Mouse (Mus musculus) adrenal gland, adult 8-10 months (tissue): ENCODE results near the gene Qrich1. TPM values are rescaled to one million over a fixed set of nuclear protein-coding genes. Genes with fewer than 3 reads are reported as not detected.

Source experiments
- DNase-seq: peaks from one replicate; pipeline ENCODE4 v3.0.0; 2022
- total RNA-seq, 4 experiments: library from RNA; stranded (reverse); gene quantifications; 2 replicates each; pipeline ENCODE4 v1.2.4; 2022

Qrich1 gene
- total RNA-seq, 4 experiments from 2014 or later = 131 to 151 (median 139) TPM

DNA sequence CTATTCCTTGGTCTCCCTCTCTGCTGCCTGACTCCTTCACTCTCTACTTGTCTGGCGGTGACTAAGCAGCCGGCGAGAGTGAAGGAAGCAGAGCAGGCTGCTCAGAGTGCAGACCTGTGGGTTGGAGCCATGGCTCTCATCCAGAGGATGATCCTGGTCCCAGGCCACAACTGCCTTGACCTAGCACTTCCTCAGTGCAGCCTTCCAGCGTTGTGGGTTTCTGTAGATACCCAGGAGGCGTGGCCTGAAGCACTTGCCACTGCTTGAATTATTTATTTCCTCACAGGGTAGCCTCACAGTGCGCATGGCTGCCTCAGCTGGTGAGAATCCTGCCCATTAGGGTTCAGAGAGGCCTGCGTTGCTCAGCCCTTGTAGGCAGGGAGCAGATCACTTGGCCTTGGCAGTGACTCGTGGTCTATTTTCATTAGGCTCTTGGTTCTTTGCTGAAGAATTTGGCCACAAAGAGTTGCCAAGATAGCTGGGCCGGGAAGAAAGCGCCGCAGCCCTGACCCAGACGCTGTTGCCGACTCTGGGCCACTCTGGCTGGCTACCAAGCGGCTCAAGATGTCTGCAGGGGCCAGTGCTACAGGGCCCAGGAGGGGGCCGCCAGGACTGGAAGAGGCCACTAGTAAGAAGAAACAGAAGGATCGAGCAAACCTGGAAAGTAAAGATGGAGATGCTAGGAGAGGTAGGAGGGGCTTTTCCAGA lies 24.4 kb upstream of the Qrich1 start:
- DNase-seq = peak; percentile 90

DNA sequence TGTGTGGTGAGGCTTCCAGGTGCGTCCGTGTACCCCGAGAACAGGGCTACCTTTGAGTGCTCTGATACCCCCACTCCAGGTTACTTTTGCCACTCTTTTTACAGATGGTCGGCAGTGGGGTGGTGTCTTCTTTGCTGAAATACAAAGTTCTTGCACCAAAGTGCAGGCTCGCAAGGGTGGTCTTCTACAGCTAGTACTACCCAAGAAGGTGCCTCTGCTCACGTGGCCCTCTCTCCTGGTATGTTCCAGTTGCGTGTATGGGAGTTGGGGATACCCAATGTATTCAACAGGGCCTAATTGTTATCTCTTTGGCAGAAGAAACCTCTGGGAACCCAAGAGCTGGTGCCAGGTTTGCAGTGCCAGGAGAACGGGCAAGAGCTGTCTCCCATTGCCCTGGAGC lies 23.4 kb upstream of the Qrich1 start:
- DNase-seq = no peak

DNA sequence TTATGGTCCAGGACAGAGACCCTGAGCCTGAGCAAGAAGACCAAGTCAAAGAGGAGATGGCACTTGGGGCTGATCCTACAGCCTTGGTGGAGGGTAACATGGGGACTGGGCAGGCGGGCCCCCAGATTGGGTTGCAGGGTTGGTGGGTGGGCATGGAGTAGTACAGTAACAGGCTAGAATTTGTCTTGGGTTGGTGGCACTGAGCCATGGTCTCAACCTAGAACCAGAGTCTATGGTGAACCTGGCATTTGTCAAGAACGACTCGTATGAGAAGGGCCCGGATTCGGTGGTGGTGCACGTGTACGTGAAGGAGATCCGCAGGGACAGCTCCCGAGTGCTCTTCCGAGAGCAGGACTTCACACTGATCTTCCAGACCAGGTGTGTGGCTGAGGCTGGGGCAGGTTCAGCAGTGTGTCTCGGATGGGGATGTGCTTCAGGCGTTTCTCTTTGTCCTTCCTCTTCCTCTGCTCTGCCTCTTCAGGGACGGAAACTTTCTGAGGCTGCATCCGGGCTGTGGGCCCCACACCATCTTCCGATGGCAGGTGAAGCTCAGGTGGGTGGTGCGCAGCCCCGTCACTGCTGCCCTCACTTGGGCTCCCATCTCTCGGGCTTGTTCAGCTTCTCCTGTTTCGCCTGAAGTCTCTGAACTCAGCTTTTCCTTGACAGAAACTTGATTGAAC lies 22.3 kb upstream of the Qrich1 start:
- DNase-seq = no peak

DNA sequence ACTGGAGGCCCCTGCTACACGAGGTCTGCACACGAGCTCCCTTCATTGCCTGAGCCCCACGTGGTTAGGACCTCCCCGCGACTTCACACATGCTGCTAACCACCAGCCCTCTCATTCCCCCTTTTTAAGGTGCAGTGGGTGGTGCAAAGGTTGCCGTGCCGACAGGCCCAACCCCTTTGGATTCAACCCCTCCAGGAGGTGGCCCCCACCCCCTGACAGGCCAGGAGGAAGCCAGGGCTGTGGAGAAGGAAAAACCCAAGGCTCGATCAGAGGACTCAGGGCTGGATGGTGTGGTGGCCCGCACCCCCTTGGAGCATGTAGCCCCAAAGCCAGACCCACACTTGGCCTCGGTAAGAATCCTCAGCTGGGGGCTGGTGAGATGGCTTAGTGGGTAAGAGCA lies 21.7 kb upstream of the Qrich1 start:
- DNase-seq = no peak

DNA sequence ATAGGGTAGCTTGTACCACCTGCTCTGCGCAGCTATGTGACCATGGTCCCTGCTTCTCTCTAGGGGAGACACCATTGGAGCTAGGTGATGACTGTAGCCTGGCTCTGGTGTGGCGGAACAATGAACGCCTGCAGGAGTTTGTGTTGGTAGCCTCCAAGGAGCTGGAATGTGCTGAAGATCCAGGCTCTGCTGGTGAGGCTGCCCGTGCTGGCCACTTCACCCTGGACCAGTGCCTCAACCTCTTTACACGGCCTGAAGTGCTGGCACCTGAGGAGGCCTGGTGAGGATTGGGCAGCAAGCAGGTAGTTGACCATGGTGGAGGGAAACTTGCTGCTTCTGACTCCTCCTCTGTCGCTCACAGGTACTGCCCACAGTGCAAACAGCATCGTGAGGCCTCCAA lies 17.4 kb upstream of the Qrich1 start:
- no peak for DNase-seq

DNA sequence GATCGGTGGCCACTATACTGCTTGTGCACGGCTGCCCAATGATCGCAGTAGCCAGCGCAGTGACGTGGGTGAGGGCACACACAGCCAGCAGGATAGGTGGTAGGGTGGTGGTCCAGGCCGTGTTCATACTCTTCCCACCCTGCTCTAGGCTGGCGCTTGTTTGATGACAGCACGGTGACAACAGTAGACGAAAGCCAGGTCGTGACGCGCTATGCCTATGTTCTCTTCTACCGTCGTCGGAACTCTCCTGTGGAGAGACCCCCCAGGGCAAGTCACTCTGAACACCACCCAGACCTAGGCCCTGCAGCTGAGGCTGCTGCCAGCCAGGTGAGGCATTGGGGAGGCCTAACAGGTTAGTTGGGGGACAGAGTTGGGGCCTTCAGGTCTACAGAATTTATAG lies 16.7 kb upstream of the Qrich1 start:
- no peak for DNase-seq

DNA sequence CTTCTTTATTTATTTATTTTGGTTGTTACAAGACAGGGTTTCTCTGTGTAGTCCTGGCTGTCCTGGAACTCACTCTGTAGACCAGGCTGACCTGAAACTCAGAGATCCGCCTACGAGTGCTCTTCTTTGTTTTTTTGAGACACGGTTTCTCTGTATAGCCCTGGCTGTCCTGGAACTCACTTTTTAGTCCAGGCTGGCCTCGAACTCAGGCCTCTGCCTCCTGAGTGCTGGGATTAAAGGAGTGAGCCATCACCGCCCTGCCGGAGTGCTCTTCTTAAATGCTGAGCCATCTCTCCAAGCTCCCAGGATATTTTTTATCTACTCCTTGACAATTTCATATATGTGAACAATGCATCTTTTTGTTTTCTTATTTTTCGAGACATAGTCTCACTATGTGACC lies 9.7 kb upstream of the Qrich1 start:
- DNase-seq = no peak

DNA sequence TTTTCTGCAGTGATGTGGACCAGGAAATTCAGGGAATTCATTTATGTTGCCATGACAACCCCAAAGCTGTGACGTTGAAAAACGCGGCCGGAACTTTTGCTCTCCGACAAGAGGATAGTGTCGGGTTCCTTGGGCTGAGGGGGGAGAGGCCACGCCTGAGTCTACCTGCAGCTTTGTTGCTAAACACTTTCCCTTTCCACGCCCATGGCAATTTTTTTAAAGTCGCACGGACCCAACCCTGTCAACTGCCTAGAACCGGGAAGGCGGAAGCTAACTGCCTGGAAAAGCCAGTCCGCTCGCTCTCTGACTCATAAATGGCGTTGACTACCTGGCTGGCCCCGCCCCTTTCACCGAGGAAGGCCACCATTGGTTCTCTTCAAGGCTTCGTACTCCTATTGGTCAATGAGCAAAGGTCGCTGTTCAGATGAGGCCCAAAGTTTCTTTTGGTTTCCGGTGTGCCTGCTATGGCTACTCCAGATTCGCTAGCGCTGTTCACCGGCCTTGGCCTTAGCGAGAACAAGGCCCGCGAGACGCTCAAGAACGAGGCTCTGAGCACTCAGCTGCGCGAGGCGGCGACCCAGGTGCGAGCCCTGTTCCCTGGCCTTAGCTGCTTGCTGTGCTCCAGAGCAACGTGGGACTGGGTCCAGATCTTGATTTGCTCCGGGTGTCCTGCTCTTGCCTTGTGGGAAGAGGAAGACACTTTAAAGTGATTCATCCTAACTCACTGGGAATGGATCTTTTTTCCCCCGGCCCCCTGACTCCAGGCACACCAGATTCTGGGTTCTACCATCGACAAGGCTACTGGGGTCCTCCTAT lies 8.8 kb upstream of the Qrich1 start, which contains the start of gene Qars:
Gene Qars (plus strand): TSS at position 88 of the 816 bp plus-strand sequence.
- peak; percentile 96 for DNase-seq

DNA sequence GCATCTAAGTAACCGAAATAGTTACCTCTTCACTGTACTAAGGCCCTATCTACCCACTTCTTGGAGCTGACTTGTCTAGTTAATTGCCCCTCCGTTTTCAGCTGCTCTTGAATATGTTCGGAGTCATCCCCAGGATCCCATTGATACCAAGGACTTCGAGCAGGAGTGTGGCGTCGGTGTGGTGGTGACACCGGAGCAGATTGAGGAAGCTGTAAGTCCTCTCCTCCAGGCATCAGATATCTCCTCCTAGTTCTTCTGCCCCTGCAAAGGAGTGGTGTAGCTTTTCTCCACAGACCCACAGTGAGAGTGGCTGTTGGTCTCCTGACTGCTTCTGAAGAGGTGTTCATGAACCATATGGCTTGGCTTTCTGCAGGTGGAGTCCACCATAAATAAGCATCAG lies 7.8 kb upstream of the Qrich1 start:
- no peak for DNase-seq

DNA sequence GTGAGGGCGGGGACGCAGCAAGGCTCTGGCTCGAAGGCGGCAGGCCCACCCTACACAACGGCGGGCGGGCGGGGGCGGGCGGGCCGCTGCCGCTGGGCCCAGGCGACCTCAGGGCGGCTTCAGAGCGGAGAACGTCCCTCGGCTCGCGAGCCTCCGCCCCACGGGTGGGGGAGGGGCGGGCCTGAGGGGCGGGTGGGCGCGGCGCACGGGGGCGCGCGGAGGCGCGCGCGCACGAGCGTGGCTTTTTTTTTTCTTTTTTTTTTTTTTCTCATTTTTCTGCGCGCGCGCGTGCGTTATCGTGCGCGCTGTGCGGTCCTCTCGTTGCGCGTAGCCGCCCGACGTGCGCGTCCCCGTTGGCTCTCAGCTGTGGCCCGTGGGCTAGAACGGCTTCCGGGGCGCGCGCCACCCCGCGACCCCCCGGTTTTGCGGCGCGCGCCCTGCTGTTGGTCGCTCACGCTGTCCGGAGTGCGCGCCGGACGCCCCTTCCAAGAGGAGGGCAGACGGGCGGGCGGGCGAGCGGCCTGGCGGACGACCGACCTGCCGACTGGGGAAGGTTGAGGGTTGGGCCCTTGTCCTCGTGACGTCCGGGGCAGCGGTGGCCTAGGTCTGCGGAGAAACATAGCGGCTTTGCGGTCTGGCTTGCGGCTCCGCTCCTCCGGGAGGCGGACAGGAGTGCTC lies 786 bp downstream of the Qrich1 start:
- DNase-seq = peak; percentile 70

DNA sequence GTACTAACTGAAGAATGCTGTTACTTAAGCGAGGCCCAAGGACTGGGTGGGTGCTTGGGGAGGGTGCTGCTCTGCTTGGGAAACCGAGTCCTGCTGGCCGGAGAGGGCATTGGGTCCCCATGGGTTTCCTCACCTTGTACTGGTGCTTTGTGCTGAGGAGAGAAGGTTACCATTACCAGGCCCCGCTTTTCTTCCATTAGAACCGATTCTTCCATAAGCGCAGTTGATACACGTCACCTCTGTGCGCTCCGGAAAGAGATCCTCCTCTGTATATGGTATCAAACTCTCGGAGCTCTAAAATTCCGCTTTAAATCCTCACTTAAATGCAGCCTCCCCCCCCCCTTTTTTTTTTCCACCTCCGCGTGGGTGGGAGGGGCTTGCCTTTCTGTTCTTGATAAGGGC lies 1.3 kb downstream of the Qrich1 start:
- no peak for DNase-seq

DNA sequence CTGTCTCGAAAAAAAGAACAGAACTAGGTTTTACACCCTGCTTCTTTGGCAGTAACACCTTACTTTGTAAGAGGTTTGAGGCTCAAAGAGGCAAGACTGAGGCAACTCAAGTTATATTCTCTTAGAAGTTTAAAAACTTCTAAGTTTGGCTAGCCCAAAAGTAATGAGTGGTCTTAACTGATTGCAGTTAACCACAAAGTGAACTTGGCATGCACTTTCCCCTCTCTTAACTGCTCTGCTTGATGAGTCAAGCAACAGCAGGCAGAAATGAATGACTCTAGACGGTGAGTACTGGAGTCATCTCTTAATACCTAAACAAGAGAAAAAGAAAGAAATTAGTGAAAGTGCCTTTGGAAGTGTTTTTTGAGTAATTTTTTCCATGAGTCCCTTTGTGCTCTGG lies 5.0 kb downstream of the Qrich1 start:
- no peak for DNase-seq

DNA sequence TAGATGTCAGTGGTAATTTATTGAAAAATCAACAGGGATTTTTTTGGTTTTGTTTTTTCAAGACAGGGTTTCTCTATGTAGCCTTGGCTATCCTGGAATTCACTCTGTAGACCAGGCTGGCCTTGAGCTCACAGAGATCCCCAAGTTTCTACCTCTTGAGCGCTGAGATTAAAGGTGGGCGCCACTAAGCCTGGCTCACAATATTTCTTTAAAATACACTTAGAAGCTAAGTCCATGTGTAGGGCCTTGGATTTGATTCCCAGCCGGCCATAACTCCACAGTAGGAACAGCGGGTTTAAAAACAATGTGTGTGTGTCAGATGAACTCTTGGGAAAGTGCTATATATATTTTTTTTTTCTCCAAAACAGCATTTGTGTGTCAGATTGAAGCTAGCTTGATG lies 6.7 kb downstream of the Qrich1 start:
- DNase-seq = no peak

DNA sequence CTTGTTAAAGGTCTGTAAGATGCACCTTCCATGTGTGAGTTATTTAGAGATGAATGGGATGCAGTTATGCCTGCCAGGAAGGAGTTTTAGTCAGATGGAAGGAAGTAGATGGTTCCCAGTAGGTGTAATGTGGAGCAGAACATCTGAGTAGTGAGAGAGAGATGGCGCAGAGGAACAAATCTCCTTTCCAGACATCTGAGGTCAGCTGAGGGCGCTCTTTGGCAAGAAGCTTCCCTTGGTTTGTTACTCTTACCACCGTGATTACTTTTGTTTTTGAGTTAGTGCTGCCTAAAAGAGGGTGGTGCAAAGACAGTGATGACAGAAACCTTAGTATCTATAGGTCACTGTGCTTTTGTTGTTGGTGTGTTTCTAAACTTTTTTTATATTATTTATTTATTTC lies 8.8 kb downstream of the Qrich1 start:
- DNase-seq = no peak

DNA sequence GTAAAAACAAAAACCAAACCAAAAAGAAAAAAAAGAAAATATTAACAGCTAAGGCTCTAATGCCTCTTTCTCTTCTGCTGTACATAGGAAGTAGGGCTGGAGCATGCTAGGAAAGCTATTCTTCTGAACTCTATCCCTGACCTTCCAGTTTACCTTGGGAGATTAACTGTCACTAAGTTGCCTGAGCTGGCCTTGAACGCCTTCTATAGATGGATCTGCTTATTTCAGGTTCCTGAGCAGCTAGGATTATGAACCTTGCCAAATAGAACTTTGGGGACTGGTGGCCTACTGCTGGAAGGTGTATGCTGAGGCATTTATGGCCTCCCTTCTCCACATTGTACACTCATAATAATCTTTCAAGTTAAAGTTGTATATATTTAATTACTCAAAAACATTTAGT lies 14.3 kb downstream of the Qrich1 start:
- no peak for DNase-seq

DNA sequence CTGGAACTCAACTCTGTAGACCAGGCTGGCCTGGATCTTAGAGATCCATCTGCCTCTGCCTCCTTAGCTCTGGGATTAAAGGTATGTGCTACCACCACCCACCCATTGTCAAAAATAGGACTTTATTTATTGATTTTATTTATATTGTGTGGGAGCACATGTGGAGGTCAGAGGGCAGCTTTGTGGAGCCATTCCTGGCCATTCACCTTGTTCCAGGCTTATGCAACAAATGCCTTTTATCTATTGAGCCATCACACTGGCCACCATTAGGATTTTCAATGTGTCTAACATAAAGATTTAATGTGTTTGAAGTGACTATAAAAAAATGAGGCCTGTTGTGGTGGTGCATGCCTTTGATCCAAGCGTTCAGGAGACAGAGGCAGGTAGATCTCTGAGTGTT lies 14.9 kb downstream of the Qrich1 start:
- DNase-seq = no peak

DNA sequence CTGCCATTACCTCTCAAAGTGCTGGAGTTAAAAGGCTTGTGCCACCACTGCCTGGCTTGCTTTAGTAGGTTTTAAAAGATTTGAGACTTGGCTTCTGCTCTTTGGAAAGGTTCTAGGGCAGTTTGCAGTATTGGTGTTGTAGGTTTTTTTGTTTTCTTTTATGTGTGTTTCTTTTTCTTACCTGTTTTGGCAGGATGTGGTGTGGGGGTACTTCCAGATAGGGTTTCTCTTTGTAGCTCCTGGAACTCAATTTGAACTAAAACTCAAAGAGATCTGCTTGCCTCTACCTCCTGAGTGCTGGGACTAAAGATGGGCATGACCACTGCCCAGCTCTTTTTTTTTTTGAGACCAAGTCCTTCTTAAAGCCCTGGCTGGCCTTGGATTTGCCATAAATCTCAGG lies 24.2 kb downstream of the Qrich1 start:
- DNase-seq = no peak

DNA sequence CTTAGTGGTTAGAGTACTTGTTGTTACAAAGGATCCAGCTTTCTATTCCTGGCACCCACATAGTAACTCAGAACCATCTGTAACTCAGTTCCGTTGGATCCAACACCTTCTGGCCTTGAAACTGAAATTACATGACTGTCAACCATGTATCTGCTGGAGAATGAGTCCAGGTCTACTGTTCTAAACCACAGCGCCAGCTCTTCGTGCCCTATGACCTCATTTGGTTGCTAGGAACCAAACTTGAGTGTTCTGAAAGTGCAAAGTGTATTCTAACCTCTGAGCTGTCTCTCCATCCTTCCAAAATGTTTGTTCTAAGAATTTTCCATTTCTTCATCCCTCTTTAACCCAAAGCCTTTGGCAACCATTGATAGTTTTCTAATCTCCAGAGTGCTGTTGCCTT lies 29.4 kb downstream of the Qrich1 start:
- no peak for DNase-seq

DNA sequence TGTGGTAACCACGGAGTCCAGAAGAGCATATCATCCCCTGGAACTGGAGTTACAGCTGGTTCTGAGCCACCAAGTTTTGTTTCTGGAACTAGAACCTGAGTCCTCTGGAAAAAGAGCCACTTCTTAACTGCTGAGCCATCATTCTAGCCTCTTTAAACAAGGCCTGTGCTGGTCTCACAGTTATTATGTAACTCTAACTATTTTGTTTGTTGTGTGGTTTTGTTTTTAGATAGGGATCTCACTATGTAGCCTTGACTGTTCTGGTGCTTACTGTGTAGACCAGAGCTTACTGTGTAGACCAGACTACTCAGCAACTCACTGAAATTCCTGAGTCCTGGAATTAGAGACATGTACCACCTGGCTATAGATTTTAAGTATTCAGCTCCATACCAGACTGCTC lies 30.3 kb downstream of the Qrich1 start:
- DNase-seq = no peak

DNA sequence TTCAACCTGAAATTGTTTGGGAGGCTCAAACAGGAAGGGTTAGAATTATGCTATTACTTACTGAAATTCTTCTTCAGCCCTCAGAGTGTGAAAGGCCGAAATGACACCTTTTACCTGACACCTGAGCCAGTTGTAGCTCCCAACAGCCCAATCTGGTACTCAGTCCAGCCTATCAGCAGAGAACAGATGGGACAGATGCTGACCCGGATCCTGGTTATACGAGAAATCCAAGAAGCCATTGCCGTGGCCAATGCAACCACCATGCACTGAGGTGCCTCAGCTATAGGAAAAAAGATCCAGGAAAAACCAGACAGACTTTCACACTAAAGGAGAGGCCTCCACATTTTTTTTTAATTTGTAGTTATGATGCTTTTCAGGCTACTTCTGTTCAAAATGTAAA lies 42.6 kb downstream of the Qrich1 start:
- no peak for DNase-seq

DNA sequence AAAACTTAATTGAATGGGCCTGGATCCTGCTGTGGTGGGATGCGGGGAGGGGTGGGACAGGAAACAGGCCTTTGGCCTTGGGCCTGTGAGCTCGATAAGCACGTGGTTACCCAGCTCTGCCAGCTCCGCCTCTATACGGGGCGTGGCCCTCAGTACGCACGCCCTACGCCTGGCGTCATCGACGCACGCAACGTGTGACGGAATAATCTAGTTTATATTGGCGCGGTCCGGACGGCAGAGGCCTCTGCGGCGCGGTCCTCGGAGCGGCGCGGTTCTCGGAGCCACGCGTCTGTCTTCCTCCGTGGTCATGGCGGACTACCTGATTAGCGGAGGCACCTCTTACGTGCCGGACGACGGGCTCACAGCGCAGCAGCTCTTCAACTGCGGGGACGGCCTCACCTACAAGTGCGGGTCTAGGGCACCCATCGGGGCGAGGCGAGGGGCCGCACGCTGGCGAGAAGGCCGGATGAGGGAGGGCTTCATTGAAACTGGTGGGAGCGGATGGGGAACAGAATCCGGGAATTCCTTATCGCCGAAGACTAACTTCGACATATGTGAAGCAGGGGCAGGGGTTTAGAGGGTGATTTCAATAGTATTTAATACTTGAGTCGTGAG lies 43.7 kb downstream of the Qrich1 start, which contains the start of gene Impdh2:
Gene Impdh2 (plus strand): TSS at position 60 of the 615 bp plus-strand sequence.
- peak; percentile 94 for DNase-seq

DNA sequence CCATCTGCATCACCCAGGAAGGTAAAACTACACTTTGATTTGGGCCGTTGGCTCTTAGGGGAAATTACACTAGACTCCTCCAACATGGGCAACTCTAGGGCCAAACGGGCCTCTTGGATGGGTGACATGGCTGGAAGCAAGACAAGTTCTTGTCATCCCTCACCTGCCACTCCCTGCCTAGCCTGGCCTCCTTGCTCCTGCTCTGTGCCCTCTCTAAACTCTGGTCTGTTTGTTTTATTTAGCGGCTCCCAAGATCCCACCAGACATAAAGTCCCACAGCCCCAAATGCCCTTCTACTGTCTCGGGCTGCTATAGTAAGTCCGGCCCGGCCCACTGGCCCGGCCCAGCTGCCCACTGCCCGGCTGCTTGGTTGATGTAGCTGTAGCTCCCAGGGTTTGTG lies 47.1 kb downstream of the Qrich1 start:
- DNase-seq = no peak
